Mouse (Mus musculus): ENCODE data around the gene Hacd2. TPM values are rescaled to one million over a fixed set of nuclear protein-coding genes. Genes with fewer than 3 reads are reported as not detected.

The Hacd2 gene
- polyA plus RNA-seq, 1 experiment from 2014 or later: 103 TPM

DNA sequence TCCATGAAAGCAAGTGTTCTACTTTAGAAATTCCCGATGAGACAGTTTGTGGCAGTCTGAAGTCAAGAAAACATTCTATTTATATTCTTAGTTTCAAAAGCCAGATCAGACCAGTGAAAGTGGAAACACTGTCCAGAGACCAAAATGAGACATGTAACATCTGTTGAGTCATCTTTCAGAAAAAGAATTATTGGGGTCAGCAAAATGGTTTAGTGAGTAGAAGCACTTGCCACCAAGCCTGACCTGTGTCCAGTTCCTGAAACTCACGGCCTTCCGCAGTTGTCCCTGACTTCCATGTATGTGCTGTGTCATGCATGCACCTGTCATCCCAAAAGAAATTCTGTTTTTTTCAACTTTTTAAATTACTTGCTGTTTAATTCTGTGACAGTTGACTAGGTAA is 34.6 kb downstream of the Hacd2 start:
- ATAC-seq (replicated peaks; ENCODE audit: low FRiP score): no peak
- no peaks in the 10 kb centered on the region for H3K36me3 ChIP-seq
- 65% methylated on average over 3 of the region's 3 CpGs for WGBS
- no peak overlapping the region for H3K27ac ChIP-seq
- H3K4me3 ChIP-seq (replicated peaks): no peak overlapping the region
- H3K9me3 ChIP-seq (replicated peaks): no peaks in the 10 kb centered on the region
- H3K27me3 ChIP-seq: no peaks in the 10 kb centered on the region
- 0 out of 2 replicates have a peak, but pooled peaks cover 3% of the 10 kb centered on the region for H3K4me1 ChIP-seq
- H3K9ac ChIP-seq: no peak overlapping the region
- H3K4me2 ChIP-seq: no peak overlapping the region

DNA sequence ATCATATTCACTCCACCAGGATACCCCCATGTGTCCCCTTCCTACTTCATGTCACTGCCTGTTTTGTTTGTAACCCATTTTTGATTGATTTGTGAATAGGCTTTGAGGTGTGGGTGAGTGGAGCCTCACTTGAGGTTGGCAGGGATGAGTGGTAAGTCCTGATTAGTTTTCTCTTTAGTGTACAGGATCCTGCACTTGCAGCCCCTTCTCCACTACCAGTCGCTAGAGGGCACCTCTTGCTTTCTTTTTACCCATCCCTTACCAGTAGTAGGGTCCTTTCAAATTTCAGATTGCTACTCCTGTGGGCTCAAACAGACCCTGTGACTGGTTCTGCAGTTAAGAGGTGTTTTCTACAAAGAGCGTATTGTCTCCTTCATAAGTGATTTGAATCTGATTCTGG is 38.8 kb downstream of the Hacd2 start:
- Histone ChIP-seq H3K9me3 (replicated peaks) (no peaks in the 10 kb centered on the region), H3K4me3 (replicated peaks) (no peak overlapping the region), H3K4me1 (0 out of 2 replicates have a peak, but pooled peaks cover 3% of the 10 kb centered on the region), H3K27ac (no peak overlapping the region), H3K27me3 (no peaks in the 10 kb centered on the region), H3K36me3 (peaks cover 10% of the 10 kb centered on the region), H3K9ac (no peak overlapping the region), H3K4me2 (no peak overlapping the region)
- 59% methylated on average over 2 of the region's 2 CpGs for whole genome bisulfite sequencing
- no peak for ATAC-seq (replicated peaks; ENCODE audit: low FRiP score)

DNA sequence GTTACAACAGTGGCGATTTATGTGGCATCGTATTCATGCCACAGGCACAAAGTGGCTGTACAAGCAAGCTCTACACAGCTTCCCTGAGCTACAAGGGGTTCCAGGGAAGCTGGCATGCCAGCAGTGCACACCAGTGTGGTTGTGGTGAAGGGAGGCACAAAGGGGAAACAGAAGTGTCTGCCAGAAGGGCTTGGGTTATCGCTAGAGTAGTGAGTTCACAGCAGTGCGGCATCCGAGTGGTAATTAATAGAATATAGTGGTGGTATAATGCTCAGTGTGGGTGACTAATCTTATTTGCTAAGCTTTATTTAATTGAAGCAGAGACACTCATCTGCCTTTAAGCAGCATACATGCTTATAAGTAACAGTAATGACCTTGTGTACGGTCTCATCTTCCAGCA is 43.5 kb downstream of the Hacd2 start:
- 86% methylated on average over 6 of the region's 6 CpGs for WGBS
- H3K36me3 ChIP-seq: peaks cover 10% of the 10 kb centered on the region
- no peak overlapping the region for H3K4me3 ChIP-seq (replicated peaks)
- ATAC-seq (replicated peaks; ENCODE audit: low FRiP score): no peak
- no peak overlapping the region for H3K9ac ChIP-seq
- no peak overlapping the region for H3K4me2 ChIP-seq
- H3K4me1 ChIP-seq: no peaks in the 10 kb centered on the region
- no peaks in the 10 kb centered on the region for H3K27me3 ChIP-seq
- no peak overlapping the region for H3K27ac ChIP-seq
- H3K9me3 ChIP-seq (replicated peaks): no peaks in the 10 kb centered on the region

DNA sequence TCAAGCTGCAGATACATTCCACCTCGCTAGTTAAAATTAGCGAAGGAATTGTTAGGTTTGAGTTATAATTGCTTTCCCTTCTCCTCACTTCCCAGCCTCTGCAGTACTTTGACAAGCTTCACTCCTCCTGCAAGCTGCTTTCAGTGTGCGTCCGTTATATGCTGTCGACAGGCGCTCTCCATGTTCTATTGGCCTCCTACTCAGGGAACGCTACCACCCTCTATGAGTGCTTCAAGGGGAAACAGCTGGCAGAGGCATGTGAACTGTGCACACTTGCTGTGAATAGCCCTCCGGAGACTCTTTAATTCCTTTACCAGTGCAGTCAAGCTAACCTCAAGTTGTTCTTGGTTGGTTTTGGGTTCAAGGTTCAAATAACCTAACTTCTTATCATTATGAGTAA is 44.9 kb downstream of the Hacd2 start:
- Histone ChIP-seq H3K27me3 (no peaks in the 10 kb centered on the region), H3K4me3 (replicated peaks) (no peak overlapping the region), H3K36me3 (peaks cover 8% of the 10 kb centered on the region), H3K9me3 (replicated peaks) (no peaks in the 10 kb centered on the region), H3K9ac (no peak overlapping the region), H3K4me2 (no peak overlapping the region), H3K27ac (no peak overlapping the region), H3K4me1 (no peaks in the 10 kb centered on the region)
- 50% methylated on average over 8 of the region's 8 CpGs for WGBS
- ATAC-seq (replicated peaks; ENCODE audit: low FRiP score): no peak

DNA sequence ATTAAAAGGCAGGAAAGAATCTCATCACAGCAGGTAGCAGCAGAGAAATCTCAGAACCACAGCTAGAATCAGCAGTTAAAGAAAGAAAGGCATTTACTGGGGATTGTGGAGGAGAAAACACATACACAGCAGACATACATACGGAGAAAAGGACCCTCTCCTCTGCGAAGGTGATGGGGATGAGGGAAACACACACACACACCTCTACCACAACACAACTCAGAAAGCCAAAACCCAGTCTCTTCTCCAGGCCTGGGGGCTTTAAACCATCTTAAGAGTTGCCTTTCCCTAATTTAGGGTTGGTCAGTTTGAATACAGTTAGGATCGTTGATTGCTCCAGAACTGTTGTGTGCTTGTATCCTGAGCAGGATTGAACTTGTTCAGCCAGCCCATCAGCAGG is 45.4 kb downstream of the Hacd2 start:
- WGBS: 93% methylated on average over 3 of the region's 3 CpGs
- ATAC-seq (replicated peaks; ENCODE audit: low FRiP score): no peak
- H3K4me2 ChIP-seq: no peak overlapping the region

DNA sequence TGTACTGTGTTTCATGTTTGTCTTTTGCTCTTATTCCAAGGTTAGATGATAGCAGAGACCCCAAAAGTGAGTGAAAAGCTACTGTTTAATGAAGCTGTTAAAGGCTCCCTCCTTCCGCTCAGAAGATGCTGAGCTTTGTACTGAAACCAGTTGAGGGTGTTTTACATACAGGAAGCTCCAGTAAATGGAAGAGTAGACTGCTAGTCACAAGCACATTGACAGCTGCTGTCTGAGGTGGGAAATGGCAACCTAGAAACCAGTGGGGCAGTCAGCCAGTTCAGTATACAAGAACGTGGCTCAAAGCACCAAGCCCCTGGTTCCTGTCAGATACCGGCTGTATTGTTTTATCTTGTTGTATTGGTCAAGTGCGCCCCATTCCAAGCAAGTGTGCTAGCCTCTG is 46.7 kb downstream of the Hacd2 start:
- H3K9me3 ChIP-seq (replicated peaks): no peaks in the 10 kb centered on the region
- no peak overlapping the region for H3K27ac ChIP-seq
- H3K36me3 ChIP-seq: no peaks in the 10 kb centered on the region
- no peak overlapping the region for H3K4me3 ChIP-seq (replicated peaks)
- no peak overlapping the region for H3K4me2 ChIP-seq
- ATAC-seq (replicated peaks; ENCODE audit: low FRiP score): no peak
- WGBS: 96% methylated on average over 4 of the region's 4 CpGs
- no peak overlapping the region for H3K9ac ChIP-seq
- no peaks in the 10 kb centered on the region for H3K27me3 ChIP-seq
- no peaks in the 10 kb centered on the region for H3K4me1 ChIP-seq

More for the DNA sequence above, 45.4 kb downstream of the Hacd2 start:
- peaks cover 4% of the 10 kb centered on the region; the same call in 1 of the 2 replicates for H3K36me3 ChIP-seq
- no peak overlapping the region for H3K9ac ChIP-seq
- H3K9me3 ChIP-seq (replicated peaks): no peaks in the 10 kb centered on the region
- no peak overlapping the region for H3K27ac ChIP-seq
- no peaks in the 10 kb centered on the region for H3K4me1 ChIP-seq
- no peak overlapping the region for H3K4me3 ChIP-seq (replicated peaks)
- H3K27me3 ChIP-seq: no peaks in the 10 kb centered on the region

DNA sequence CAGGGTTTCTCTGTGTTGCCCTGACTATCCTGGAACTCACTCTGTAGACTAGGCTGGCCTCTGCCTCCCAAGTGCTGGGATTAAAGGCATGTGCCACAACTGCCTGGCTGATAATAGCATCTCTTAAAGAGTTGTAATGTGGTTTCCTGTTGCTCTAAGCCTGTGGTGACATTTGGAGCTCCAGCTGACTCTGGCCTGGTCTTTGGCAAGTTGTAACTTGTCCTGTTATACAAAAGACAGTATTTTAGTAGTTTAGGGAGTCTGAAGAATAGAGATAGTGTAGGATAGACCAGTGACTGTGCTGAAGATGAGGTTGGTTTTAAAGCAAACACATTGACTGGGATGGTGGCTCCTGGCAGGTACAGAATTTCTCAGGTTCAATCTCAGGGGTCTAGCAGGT is 52.2 kb downstream of the Hacd2 start:
- H3K9me3 ChIP-seq (replicated peaks): no peaks in the 10 kb centered on the region
- ATAC-seq (replicated peaks; ENCODE audit: low FRiP score): no peak
- no peak overlapping the region for H3K4me3 ChIP-seq (replicated peaks)
- no peak overlapping the region for H3K4me2 ChIP-seq
- no peak overlapping the region for H3K27ac ChIP-seq
- no peak overlapping the region for H3K9ac ChIP-seq
- H3K36me3 ChIP-seq: peaks cover 22% of the 10 kb centered on the region
- H3K4me1 ChIP-seq: no peaks in the 10 kb centered on the region
- H3K27me3 ChIP-seq: no peaks in the 10 kb centered on the region

DNA sequence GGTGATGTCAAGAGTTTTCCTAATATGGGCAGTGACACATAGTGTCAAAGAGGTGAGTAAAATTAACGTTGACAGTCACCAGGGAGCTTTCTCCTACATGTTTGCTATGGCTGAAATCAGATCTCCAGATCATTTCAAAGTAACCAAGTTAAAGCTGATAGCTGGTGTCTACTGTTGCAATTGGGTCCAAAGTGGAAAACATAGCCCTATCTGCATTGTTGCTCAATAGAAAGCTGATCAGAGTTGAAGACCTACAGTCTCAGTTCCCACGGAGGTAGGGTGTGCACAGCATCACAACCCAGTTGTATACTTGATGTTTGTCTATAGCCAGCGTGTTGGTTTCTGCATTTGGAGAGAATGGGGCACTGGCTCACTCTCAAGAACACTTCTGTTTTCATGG is 53.4 kb downstream of the Hacd2 start:
- ATAC-seq (replicated peaks; ENCODE audit: low FRiP score): no peak
- H3K36me3 ChIP-seq: peaks cover 32% of the 10 kb centered on the region
- WGBS: 89% methylated on average over 3 of the region's 3 CpGs
- no peak overlapping the region for H3K4me2 ChIP-seq
- H3K27ac ChIP-seq: no peak overlapping the region
- H3K4me3 ChIP-seq (replicated peaks): no peak overlapping the region
- H3K4me1 ChIP-seq: no peaks in the 10 kb centered on the region
- H3K27me3 ChIP-seq: no peaks in the 10 kb centered on the region
- H3K9ac ChIP-seq: no peak overlapping the region
- H3K9me3 ChIP-seq (replicated peaks): no peaks in the 10 kb centered on the region

DNA sequence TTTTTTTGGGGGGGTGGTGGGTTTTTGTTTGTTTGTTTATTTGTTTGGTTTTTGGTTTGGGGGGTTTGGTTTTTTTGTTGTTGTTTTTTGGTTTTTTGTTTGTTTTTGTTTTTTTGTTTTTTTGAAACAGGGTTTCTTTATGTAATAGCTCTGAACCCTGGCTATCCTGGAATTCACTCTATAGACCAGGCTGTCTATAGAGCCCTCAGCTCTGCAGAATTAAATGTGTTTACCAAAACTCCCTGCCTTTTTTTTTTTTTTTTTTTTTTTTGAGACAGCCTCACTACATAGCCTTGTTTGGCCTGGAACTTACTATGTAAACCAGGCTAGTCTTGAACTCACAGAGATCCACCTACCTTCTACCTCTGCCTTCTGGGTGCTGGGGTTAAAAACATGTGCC is 71.3 kb downstream of the Hacd2 start:
- Histone ChIP-seq H3K9ac (no peak overlapping the region), H3K36me3 (peaks cover 10% of the 10 kb centered on the region), H3K27me3 (no peaks in the 10 kb centered on the region), H3K4me1 (no peaks in the 10 kb centered on the region), H3K27ac (no peak overlapping the region), H3K4me3 (replicated peaks) (no peak overlapping the region), H3K4me2 (no peak overlapping the region), H3K9me3 (replicated peaks) (no peaks in the 10 kb centered on the region)
- no peak for ATAC-seq (replicated peaks; ENCODE audit: low FRiP score)

DNA sequence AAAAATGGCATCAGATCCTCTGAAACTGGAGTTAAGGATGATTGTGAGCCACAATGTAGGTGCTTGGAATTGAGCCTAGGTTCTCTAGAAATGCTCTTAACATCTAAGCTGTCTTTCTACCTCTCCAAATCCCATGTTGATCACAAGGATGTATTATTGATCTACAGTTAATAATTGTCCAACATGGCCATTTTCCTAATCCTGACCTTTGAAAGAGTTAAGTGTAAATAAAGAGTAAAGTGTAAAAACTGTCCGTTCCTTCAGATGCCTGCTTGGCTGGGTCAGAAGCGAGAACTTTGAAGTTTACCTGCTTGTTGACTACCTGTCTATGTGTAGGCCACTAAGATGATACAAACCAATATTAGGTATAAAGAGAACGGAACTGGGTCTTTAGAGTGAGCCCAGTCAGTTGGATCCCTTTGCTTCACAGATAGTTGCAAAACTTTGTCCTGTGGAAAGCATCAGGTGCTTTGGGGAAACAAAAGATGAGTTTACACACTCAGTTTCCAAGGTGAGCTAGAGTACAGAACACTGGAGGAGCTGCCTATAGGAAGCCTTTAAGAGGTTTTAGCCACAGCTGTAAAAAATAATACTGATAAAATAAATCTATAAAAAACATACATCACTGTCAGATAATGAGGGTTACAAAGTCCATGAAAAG is 75.8 kb downstream of the Hacd2 start:
- H3K4me3 ChIP-seq (replicated peaks): no peak overlapping the region
- H3K4me1 ChIP-seq: no peaks in the 10 kb centered on the region
- no peak for ATAC-seq (replicated peaks; ENCODE audit: low FRiP score)
- H3K9ac ChIP-seq: no peak overlapping the region
- no peak overlapping the region for H3K27ac ChIP-seq
- H3K36me3 ChIP-seq: peaks cover 17% of the 10 kb centered on the region
- no peaks in the 10 kb centered on the region for H3K9me3 ChIP-seq (replicated peaks)
- WGBS: 97% methylated on average over 3 of the region's 3 CpGs
- H3K4me2 ChIP-seq: no peak overlapping the region
- no peaks in the 10 kb centered on the region for H3K27me3 ChIP-seq

DNA sequence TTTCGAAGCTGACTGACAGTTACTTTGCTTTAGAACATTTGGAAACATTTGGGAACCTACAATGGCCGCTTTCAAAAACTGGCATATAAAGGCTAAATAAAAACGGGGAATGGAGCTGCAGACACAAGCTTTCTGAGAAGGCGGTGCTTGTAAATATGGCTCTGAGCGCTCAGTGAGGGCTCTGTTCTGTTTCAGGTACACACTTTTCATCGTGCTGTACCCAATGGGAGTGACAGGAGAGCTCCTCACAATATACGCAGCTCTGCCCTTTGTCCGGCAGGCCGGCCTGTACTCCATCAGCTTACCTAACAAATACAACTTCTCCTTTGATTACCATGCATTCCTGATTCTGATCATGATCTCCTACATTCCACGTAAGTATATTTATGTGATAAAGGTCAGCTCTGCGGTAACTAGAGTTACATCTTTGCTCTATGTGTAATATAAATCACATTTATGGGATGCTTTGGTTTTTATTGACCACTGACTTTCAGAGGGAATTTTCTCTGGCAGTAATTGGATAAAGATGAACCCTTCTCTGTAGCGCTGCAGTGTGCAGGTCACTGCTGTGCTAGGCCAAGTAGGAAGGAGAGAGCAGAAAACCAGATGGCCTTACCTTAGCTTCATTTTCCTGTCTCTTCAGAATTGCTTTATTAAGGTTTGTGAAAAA is 79.7 kb downstream of the Hacd2 start:
- H3K9ac ChIP-seq: no peak overlapping the region
- no peak for ATAC-seq (replicated peaks; ENCODE audit: low FRiP score)
- no peak overlapping the region for H3K27ac ChIP-seq
- 54% methylated on average over 12 of the region's 12 CpGs for WGBS
- H3K36me3 ChIP-seq: peaks cover 26% of the 10 kb centered on the region
- no peak overlapping the region for H3K4me2 ChIP-seq
- no peaks in the 10 kb centered on the region for H3K27me3 ChIP-seq
- no peaks in the 10 kb centered on the region for H3K9me3 ChIP-seq (replicated peaks)
- H3K4me1 ChIP-seq: no peaks in the 10 kb centered on the region
- H3K4me3 ChIP-seq (replicated peaks): no peak overlapping the region

DNA sequence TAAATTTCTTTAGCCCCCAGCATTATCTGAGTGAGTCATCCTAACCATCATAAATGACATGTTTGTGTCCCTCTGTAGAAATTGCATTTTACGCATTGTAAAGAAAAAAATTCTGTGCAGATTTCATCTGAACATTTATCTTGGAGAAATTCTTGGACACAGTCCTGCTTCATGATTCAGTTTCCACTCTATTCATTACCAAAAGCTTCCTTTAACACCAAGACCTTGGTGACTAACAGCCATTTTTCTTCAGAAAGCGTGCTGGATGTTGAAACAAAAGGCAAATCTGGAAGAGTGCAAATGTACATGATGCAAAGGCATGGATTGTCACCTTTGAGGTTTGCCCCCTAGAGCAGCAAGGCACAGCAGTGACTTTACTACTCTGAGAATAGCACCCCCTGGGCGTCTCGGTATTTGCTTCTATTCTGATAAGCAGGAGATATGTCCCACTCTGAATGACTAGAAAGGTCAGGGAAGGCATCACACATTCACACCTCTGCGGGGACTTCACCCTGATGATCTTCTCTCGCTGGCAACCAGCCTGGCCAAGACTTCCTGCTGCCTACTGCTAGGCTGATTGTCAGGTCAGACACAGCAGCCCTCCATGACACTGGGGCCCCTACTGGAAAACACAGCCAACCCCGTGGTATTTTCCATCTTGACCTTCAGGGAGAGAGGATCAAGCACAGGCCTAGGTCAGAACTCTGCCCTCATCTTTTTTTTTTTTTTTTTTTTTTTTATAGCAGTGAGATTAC is 80.8 kb downstream of the Hacd2 start:
- no peak overlapping the region for H3K4me3 ChIP-seq (replicated peaks)
- WGBS: 71% methylated on average over 7 of the region's 7 CpGs
- no peak overlapping the region for H3K27ac ChIP-seq
- H3K4me1 ChIP-seq: no peaks in the 10 kb centered on the region
- H3K9me3 ChIP-seq (replicated peaks): no peaks in the 10 kb centered on the region
- no peak overlapping the region for H3K4me2 ChIP-seq
- no peak overlapping the region for H3K9ac ChIP-seq
- no peaks in the 10 kb centered on the region for H3K27me3 ChIP-seq
- H3K36me3 ChIP-seq: peaks cover 35% of the 10 kb centered on the region
- ATAC-seq (replicated peaks; ENCODE audit: low FRiP score): no peak
